Mouse (Mus musculus) left cerebral cortex, postnatal 25 days (tissue): ENCODE measurements around the gene 6330403K07Rik. TPM values are rescaled to one million over a fixed set of nuclear protein-coding genes. Genes with fewer than 3 reads are reported as not detected.

ENCODE experiments used
- DNase-seq, 2 experiments: peaks; one replicate each; pipeline ENCODE4 v3.0.0; 2022; ENCODE audit warnings: low spot score in 2 of 2, mixed read lengths in 1 of 2
- intact Hi-C: fragments of 180-260 bp; cut with DNase I; formaldehyde crosslinking; loops from one replicate; pipeline ENCODE4 v1.15.1; 2025
- total RNA-seq, 2 experiments: library from RNA; stranded (reverse); gene quantifications; 2 replicates each; pipeline ENCODE4 v1.2.3; 2021

The 6330403K07Rik gene
- total RNA-seq = 100 to 1,000 TPM; 227 to 230 TPM

GRCm38 (mm10) chr11:71033163-71033761 is at the start of gene 6330403K07Rik:
TSS of gene 6330403K07Rik (minus strand) at chr11:71033513.
- intact Hi-C loops = no loop called here
- DNase-seq = peak; percentile 63 to 88

DNA sequence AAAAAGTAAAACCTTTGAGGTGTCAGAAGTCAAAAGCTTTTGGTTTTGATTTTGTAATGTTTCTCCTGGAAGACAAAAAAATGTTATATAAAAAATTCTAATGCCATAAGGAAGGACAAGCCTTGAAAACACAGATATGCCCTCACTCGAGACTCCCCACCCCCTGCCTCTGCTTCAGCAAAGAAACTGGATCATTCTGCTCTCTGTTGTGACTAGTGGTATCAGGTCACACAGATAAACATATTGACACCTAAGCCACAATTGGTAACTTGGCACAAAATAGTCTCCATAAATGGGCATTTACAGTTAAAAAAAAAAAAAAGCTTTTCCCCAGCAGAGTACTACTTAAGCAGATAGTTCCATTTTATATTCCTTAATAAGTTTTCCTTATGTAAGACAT is 43.0 kb upstream of the 6330403K07Rik start:
- intact Hi-C loops = no loop called here
- no peak for DNase-seq

- DNase-seq = peak; percentile 25 to 56
- intact Hi-C loops = loop anchor here (1.0 kb wide), 1 partner anchor 69 kb away; the partner anchor contains the start of gene C1qbp
These were observed 19.2 kb upstream of the 6330403K07Rik start for GRCm38 (mm10) chr11:71052554-71052953.

GRCm38 (mm10) chr11:71039526-71040298 is 6.4 kb upstream of the 6330403K07Rik start:
- DNase-seq = no peak
- intact Hi-C loops = no loop called here

DNA sequence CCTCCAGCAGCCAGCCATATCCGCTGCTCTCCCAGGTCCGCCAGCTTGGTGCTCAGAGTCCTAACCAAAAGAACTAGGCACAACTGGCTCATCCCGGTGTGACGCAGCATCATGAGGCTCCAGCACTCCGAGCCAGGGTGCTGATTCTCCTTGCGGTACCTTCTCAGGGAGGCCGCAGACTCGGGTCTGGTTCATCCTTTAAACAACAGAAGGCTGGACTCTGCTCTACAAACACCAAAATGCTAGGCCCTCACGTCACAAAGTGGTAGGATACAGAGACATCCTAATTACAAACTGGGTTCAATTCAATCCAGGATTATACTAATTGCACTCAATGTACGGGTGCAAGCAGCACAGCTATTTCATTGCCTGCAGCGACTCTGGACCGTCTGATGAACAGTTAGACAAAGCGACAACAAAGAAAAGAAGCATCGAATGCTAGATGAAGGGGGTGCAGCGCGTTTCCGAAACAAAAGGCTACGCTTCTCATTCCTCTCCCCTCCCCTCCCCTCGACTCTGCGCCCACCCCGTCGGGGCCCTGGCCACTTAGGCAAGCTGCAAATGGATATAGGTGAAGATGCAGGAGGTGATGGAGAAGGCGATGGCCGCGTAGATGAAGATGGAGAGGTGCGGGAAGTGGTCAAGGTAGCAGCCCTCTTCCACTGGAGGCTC is 686 bp downstream of the 6330403K07Rik start:
- peak; percentile 51 to 72 for DNase-seq
- intact Hi-C loops = no loop called here

- DNase-seq = peak; percentile 9
- intact Hi-C loops = no loop called here
These were observed 1.2 kb downstream of the 6330403K07Rik start for GRCm38 (mm10) chr11:71032070-71032469.

GRCm38 (mm10) chr11:71029403-71030118 is 3.8 kb downstream of the 6330403K07Rik start:
- DNase-seq = peak in 1 of 2 experiments; percentile 14
- intact Hi-C loops = no loop called here

DNA sequence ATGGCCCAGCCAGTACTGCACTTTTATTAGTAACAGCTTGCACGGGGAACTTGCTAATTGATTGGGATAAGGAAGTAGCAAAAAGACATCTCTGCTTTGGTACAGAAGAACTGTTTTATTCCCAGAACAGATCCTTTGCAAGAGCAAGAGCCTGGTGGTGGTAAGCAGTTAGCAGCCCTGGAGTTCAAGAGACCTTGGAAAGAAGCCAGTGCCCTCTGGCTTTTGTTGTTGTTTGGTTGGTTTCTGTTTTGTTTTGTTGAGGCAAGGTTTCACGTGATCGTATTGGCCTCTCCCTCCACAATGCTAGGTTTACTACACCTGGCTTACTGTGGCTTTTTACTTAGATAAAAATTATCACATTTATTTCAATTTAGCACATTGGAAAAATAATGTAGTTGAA is 5.0 kb downstream of the 6330403K07Rik start:
- intact Hi-C loops = no loop called here
- DNase-seq = no peak

DNA sequence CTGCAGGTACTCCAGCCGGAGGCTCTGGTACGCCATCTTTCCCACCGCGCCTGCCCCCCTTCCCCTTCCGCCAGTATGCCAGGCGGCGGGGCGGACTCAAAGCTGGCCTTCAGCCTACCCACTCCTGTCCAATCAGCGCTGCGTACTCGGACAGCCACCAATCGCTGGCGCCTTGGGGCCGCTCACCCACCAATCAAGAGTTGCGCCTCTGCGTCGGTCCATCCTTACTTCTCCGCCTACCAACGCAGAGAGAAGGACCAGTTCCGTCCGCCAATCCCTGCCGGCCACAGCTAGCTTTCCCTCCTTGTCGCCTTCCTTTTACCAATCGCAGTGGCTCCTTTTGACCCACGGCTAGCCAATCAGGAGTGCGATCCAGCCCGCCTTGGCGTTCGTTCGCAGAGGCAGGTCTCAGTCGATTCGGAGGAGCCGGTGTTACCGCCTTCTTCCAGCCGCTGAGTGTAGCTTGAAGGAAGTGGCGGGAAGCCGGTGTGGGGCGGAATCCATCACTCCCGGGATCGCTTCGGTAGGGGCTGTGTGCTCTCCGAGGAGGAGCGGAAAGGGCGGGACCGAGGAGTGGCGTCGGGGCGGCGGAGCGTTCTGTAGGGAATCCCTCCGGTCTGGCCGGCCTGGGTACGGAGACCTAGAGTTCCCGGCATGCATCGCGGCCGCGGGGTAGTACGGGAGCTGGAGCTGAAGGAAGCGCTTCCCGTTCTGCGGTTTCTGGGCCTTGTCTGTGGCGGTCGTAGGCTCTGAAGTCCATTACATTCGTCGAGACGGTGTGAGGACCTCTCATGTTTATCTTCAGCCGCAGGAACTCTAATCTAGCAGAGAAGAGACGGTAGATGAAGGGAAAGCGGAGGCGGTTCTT is 13.9 kb downstream of the 6330403K07Rik start, which contains the start of the genes Mis12 and Derl2:
Gene Mis12 (plus strand): TSS at position 411 of the 868 bp plus-strand sequence.
Gene Derl2 (minus strand): TSS at position 641 of the 868 bp plus-strand sequence.
- DNase-seq = peak; percentile 98 to 100
- intact Hi-C loops = no loop called here

GRCm38 (mm10) chr11:71018416-71019200 is 14.7 kb downstream of the 6330403K07Rik start:
- intact Hi-C loops = no loop called here
- no peak for DNase-seq

- intact Hi-C loops = no loop called here
- DNase-seq = no peak
These were observed 16.3 kb downstream of the 6330403K07Rik start for GRCm38 (mm10) chr11:71017051-71017450.

DNA sequence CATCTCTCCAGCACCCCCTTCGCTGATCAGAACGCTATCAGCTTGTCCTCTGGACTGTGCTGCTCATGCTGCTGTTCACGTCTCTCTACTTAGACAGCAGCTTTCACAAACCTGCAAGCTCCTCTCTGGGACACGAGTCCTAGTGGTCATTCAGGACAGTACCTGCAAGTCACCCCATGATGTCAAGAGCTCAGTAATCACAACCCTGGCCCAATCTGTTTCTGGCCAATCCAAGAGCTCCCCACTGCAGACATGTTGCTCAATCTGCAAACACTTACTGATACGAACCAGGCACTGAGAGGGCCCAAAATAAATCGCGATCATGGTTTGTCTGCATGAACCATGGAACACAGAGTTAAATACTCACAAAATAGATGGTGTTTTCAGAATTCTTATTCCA is 20.6 kb downstream of the 6330403K07Rik start:
- no peak for DNase-seq

DNA sequence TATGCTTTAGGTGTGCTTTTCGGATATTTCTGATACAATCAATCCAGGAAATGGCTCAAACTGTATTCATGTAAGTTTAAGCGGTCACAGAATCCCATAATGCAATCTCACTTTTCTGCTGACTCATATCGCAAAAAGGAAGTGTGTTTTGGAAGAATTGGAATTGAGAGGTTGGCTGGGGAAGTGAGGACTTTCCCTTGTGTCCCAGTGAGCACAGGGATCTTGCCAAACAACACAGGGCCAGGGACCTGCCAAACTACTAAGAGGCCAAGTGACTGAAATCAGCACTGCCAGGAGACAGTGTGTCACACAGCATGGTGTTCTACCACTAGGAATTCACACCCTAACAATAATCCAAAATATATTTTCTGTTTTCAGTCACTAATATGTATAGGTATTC is 25.0 kb downstream of the 6330403K07Rik start:
- no peak for DNase-seq
- intact Hi-C loops = loop anchor here (10.0 kb wide), 1 partner anchor 316 kb away; no protein-coding TSS in a partner anchor

More for the DNA sequence above, 20.6 kb downstream of the 6330403K07Rik start:
- intact Hi-C loops = no loop called here

- intact Hi-C loops = loop anchor here (10.0 kb wide), 1 partner anchor 317 kb away; no protein-coding TSS in a partner anchor
- no peak for DNase-seq
These were observed 25.5 kb downstream of the 6330403K07Rik start for GRCm38 (mm10) chr11:71007831-71008230.

GRCm38 (mm10) chr11:71007026-71007425 is 26.3 kb downstream of the 6330403K07Rik start:
- no peak for DNase-seq
- intact Hi-C loops = loop anchor here (10.0 kb wide), 1 partner anchor 318 kb away; no protein-coding TSS in a partner anchor

- intact Hi-C loops = loop anchor here (10.0 kb wide), 1 partner anchor 320 kb away; no protein-coding TSS in a partner anchor
- DNase-seq = peak in 1 of 2 experiments; percentile 18
These were observed 28.3 kb downstream of the 6330403K07Rik start for GRCm38 (mm10) chr11:71005046-71005445.

DNA sequence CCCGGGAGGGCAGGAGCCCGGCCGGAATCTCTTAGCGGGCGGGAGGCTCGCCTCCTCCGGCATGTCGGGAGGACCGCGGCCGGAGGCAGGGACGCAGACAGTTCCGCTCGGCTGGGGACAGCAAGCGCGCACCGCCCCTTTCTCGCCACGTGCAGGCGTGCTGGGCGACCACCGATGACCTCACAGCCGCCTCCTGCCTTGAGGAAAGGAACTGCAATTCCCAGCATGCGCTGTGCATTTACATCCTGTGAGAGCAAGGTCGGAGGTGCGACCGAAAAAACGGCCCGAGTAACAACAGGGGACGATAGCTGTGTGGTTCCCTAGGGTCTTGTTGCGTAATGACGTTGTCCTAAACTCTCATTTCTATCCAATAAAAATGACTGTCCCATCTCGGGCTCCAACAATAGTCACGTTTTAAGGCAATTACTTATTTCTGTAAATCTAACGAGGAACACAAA is 29.0 kb downstream of the 6330403K07Rik start, which contains the start of gene Dhx33:
Gene Dhx33 (minus strand): TSS at position 122 of the 458 bp plus-strand sequence.
- peak; percentile 98 to 99 for DNase-seq

More for the DNA sequence above, 29.0 kb downstream of the 6330403K07Rik start, which contains the start of gene Dhx33:
- intact Hi-C loops = loop anchor here (10.0 kb wide), 1 partner anchor 320 kb away; no protein-coding TSS in a partner anchor
